Mouse (Mus musculus) left cerebral cortex, postnatal 14 days (tissue): ENCODE data around the gene Gm20661. TPM values are rescaled to one million over a fixed set of nuclear protein-coding genes. Genes with fewer than 3 reads are reported as not detected.
"Not testable (repeated sequence)": the region's sequence is repeated elsewhere in the genome, so short reads cannot be mapped to it uniquely, and the experiment has no call there.

ENCODE experiments used
- DNase-seq, 2 experiments: peaks; one replicate each; pipeline ENCODE4 v3.0.0; 2021 to 2022; ENCODE audit warnings: low spot score in 2 of 2, mixed read lengths in 1 of 2
- intact Hi-C: fragments of 180-260 bp; cut with DNase I; formaldehyde crosslinking; loops from one replicate; pipeline ENCODE4 v1.15.1; 2025
- total RNA-seq, 2 experiments: library from RNA; stranded (reverse); gene quantifications; 2 replicates each; pipeline ENCODE4 v1.2.3; 2021

Gene Gm20661
- total RNA-seq, 2 experiments from 2014 or later = 0.79 TPM; not detected in 1

GRCm38 (mm10) chr9:107992197-107992596 lies 9.3 kb downstream of the Gm20661 start, which contains the start of gene Cdhr4:
Gene Cdhr4, plus strand, starts transcription at chr9:107992497.
- intact Hi-C loops = no loop called here
- no peak for DNase-seq

- no peak for DNase-seq
- intact Hi-C loops = no loop called here
These were observed 10.2 kb downstream of the Gm20661 start for GRCm38 (mm10) chr9:107993013-107993412.

GRCm38 (mm10) chr9:107994464-107994863 lies 11.6 kb downstream of the Gm20661 start:
- intact Hi-C loops = no loop called here
- DNase-seq = no peak

GRCm38 (mm10) chr9:107995513-107995912 lies 12.7 kb downstream of the Gm20661 start:
- intact Hi-C loops = no loop called here

GRCm38 (mm10) chr9:107996049-107996448 lies 13.2 kb downstream of the Gm20661 start, which contains the start of gene Gm20662:
Gene Gm20662, plus strand, starts transcription at chr9:107996349.
- intact Hi-C loops = no loop called here
- no peak for DNase-seq

More at GRCm38 (mm10) chr9:107995513-107995912, 12.7 kb downstream of the Gm20661 start:
- DNase-seq = no peak

GRCm38 (mm10) chr9:108001922-108002770 lies 19.3 kb downstream of the Gm20661 start, which contains the start of gene Ip6k1:
Gene Ip6k1, plus strand, starts transcription at chr9:108002501.
- intact Hi-C loops = no loop called here
- DNase-seq = peak; percentile 100

- no peak for DNase-seq
- intact Hi-C loops = no loop called here
These were observed 20.1 kb downstream of the Gm20661 start for GRCm38 (mm10) chr9:108002778-108003530.

- intact Hi-C loops = no loop called here
- peak in 1 of 2 experiments; percentile 34 for DNase-seq
These were observed 20.7 kb downstream of the Gm20661 start for GRCm38 (mm10) chr9:108003531-108003890.

- DNase-seq = no peak
These were observed 25.2 kb downstream of the Gm20661 start for GRCm38 (mm10) chr9:108008041-108008440.

GRCm38 (mm10) chr9:108010385-108010784 lies 27.5 kb downstream of the Gm20661 start:
- intact Hi-C loops = no loop called here

More at GRCm38 (mm10) chr9:108008041-108008440, 25.2 kb downstream of the Gm20661 start:
- intact Hi-C loops = no loop called here

GRCm38 (mm10) chr9:108013577-108013976 lies 30.7 kb downstream of the Gm20661 start:
- intact Hi-C loops = not testable (repeated sequence)

More at GRCm38 (mm10) chr9:108010385-108010784, 27.5 kb downstream of the Gm20661 start:
- DNase-seq = no peak

GRCm38 (mm10) chr9:108017127-108017526 lies 34.3 kb downstream of the Gm20661 start:
- peak in 1 of 2 experiments; percentile 41 for DNase-seq
- intact Hi-C loops = no loop called here

More at GRCm38 (mm10) chr9:108013577-108013976, 30.7 kb downstream of the Gm20661 start:
- not testable (repeated sequence) for DNase-seq

- DNase-seq = no peak
- intact Hi-C loops = no loop called here
These were observed 37.9 kb downstream of the Gm20661 start for GRCm38 (mm10) chr9:108020741-108021140.

GRCm38 (mm10) chr9:108023216-108023615 lies 40.4 kb downstream of the Gm20661 start:
- no peak for DNase-seq
- intact Hi-C loops = no loop called here

- no peak for DNase-seq
- intact Hi-C loops = no loop called here
These were observed 43.7 kb downstream of the Gm20661 start for GRCm38 (mm10) chr9:108026584-108026983.

GRCm38 (mm10) chr9:108027867-108028266 lies 45.0 kb downstream of the Gm20661 start:
- no peak for DNase-seq
- intact Hi-C loops = no loop called here

- DNase-seq = no peak
- intact Hi-C loops = no loop called here
These were observed 49.3 kb downstream of the Gm20661 start for GRCm38 (mm10) chr9:108032126-108032525.

- no peak for DNase-seq
- intact Hi-C loops = no loop called here
These were observed 52.7 kb downstream of the Gm20661 start for GRCm38 (mm10) chr9:108035331-108036156.
